Mouse (Mus musculus) olfactory bulb, adult 2 months (tissue): ENCODE data around the gene Chst8.

Experiments used
- CTCF ChIP-seq: fragments of 200-500 bp; IDR thresholded peaks from 2 replicates; pipeline ENCODE4 v1.5.1; 2012; ENCODE audit warnings: low read depth, mild to moderate bottlenecking, low read length, moderate library complexity; ENCODE audit not compliant: insufficient read depth
- POLR2A ChIP-seq: fragments of 200-500 bp; IDR thresholded peaks from 2 replicates; pipeline ENCODE4 v1.6.1; 2012; ENCODE audit warnings: mild to moderate bottlenecking, low read depth, low read length, moderate library complexity; ENCODE audit not compliant: insufficient read depth

DNA sequence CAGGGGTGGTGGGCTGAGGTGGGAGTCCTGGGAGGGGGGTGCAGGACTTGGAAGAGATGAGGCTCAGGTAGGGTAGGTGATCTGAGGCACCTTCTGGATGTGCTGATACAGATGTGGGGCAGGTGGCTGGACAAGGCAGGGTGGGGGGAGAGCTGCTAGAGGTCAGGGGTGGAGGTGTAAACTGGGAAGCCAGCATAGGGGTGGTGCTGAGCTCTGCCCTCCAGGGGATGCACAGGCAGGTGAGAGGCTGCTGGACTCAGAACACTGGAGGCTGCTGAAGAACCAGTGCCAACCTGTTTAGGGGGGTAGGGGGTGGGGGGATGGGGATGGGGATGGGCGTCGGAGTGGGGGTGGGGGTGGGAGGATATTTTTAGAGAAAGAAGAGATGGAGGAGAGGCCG is 141.7 kb downstream of the Chst8 start:
- TF ChIP-seq CTCF (no peak), POLR2A (no peak)
